Mouse (Mus musculus): ENCODE data around the gene Ep300. TPM values are rescaled to one million over a fixed set of nuclear protein-coding genes. Genes with fewer than 3 reads are reported as not detected.

Gene Ep300
- polyA plus RNA-seq, 1 experiment from 2014 or later, result 17.3 TPM

Small RNA genes lying within 50 kb of the gene (microRNA-seq; reads per million reads assigned to microRNA genes)
- not detected for gene Gm23880

Other genes with a start within 250 kb of the Ep300 start
- 54.1 and 58.4 TPM in 2 replicates for gene Slc25a17, start 224.5 kb upstream of the Ep300 start, polyA plus RNA-seq (2016; fragmentation: Nextera tagmentation; extraction: Ambion mirVana)
- gene St13, start 185.3 kb upstream of the Ep300 start, polyA plus RNA-seq (2016; fragmentation: Nextera tagmentation; extraction: Ambion mirVana), result 150 TPM in 2 replicates
- gene Xpnpep3, start 185.2 kb upstream of the Ep300 start, polyA plus RNA-seq (2016; fragmentation: Nextera tagmentation; extraction: Ambion mirVana), result 10.4 and 11.3 TPM in 2 replicates
- 1.1 TPM in 2 replicates for gene Dnajb7, start 177.1 kb upstream of the Ep300 start, polyA plus RNA-seq (2016; fragmentation: Nextera tagmentation; extraction: Ambion mirVana)
- gene Rbx1, start 119.1 kb upstream of the Ep300 start, polyA plus RNA-seq (2016; fragmentation: Nextera tagmentation; extraction: Ambion mirVana), result 383 and 424 TPM in 2 replicates
- gene L3mbtl2, start 78.5 kb downstream of the Ep300 start, polyA plus RNA-seq (2016; fragmentation: Nextera tagmentation; extraction: Ambion mirVana), result 19.4 and 20.3 TPM in 2 replicates
- 0.75 and 0.82 TPM in 2 replicates for gene Chadl, start 111.9 kb downstream of the Ep300 start, polyA plus RNA-seq (2016; fragmentation: Nextera tagmentation; extraction: Ambion mirVana)
- 27.4 and 30.8 TPM in 2 replicates for gene Zc3h7b, start 159.7 kb downstream of the Ep300 start, polyA plus RNA-seq (2016; fragmentation: Nextera tagmentation; extraction: Ambion mirVana)
- 102 and 106 TPM in 2 replicates for gene Rangap1, start 160.2 kb downstream of the Ep300 start, polyA plus RNA-seq (2016; fragmentation: Nextera tagmentation; extraction: Ambion mirVana)
- 26.0 and 27.8 TPM in 2 replicates for gene Tef, start 217.1 kb downstream of the Ep300 start, polyA plus RNA-seq (2016; fragmentation: Nextera tagmentation; extraction: Ambion mirVana)